Mouse (Mus musculus) liver, embryonic 14.5 days (tissue): ENCODE measurements around the gene Actl11.

Experiments used
- CTCF ChIP-seq: IDR thresholded peaks from 2 replicates; pipeline ENCODE4 v1.5.1; 2016; ENCODE audit warnings: antibody characterized with exemption, low read depth, control low read depth
- EP300 ChIP-seq: IDR thresholded peaks from 2 replicates; pipeline ENCODE4 v1.6.1; 2016; ENCODE audit warnings: antibody characterized with exemption, low read depth

- TF ChIP-seq CTCF (no peak), EP300 (no peak)
Observed at GRCm38 (mm10) chr9:107936831-107937230, 8.6 kb downstream of the Actl11 start.
